Mouse (Mus musculus) lung, postnatal 0 days (tissue): Measurements from ENCODE around the gene Ccser1. TPM values are rescaled to one million over a fixed set of nuclear protein-coding genes. Genes with fewer than 3 reads are reported as not detected.

Experiments
- ATAC-seq: fragments of 200-750 bp; cut with Nextera tagmentation; 2 replicates; pipeline ENCODE4 v1.8.0; 2017; ENCODE audit warnings: moderate library complexity
- DNase-seq: peaks from one replicate; pipeline ENCODE4 v3.0.0-alpha.2; 2016; ENCODE audit warnings: low spot score
- H3K27ac ChIP-seq: fragments of 300-500 bp; sonication (generic); 2 replicates; pipeline ENCODE4 v1.5.1; 2014; ENCODE audit warnings: antibody characterized with exemption, mild to moderate bottlenecking, low read length, mixed read lengths
- H3K27me3 ChIP-seq: fragments of 300-500 bp; sonication (generic); replicated peaks from 2 replicates; pipeline ENCODE4 v1.6.1; 2014; ENCODE audit warnings: low read length, mixed read lengths; ENCODE audit not compliant: insufficient read depth
- H3K36me3 ChIP-seq: fragments of 300-500 bp; sonication (generic); 2 replicates; pipeline ENCODE4 v1.6.1; 2014; ENCODE audit warnings: low read length, mixed read lengths; ENCODE audit not compliant: insufficient read depth
- H3K4me1 ChIP-seq: fragments of 300-500 bp; sonication (generic); 2 replicates; pipeline ENCODE4 v1.6.1; 2014; ENCODE audit warnings: antibody characterized with exemption, low read depth, low read length, mixed read lengths; ENCODE audit not compliant: insufficient read depth
- H3K4me2 ChIP-seq: fragments of 300-500 bp; sonication (generic); replicated peaks from 2 replicates; pipeline ENCODE4 v1.6.1; 2014; ENCODE audit warnings: low read depth, mild to moderate bottlenecking, low read length, moderate library complexity, mixed read lengths
- H3K4me3 ChIP-seq: fragments of 300-500 bp; sonication (generic); 2 replicates; pipeline ENCODE4 v1.5.1; 2014; ENCODE audit warnings: low read depth, low read length
- H3K9ac ChIP-seq: fragments of 300-500 bp; sonication (generic); replicated peaks from 2 replicates; pipeline ENCODE4 v1.6.1; 2014; ENCODE audit warnings: low read depth, mild to moderate bottlenecking
- H3K9me3 ChIP-seq: fragments of 300-500 bp; sonication (generic); 2 replicates; pipeline ENCODE4 v1.6.1; 2016; ENCODE audit warnings: low read length, mixed read lengths
- CTCF ChIP-seq: IDR thresholded peaks from 2 replicates; pipeline ENCODE4 v1.5.1; 2016; ENCODE audit warnings: antibody characterized with exemption, mild to moderate bottlenecking
- EP300 ChIP-seq: IDR thresholded peaks from 2 replicates; pipeline ENCODE4 v1.6.1; 2016; ENCODE audit warnings: antibody characterized with exemption, mild to moderate bottlenecking, control low read depth
- WGBS: fragments of 180-500 bp; shearing (Covaris S2); extraction: QIAGEN DNeasy Blood & Tissue Kit; methylation state at CpG from one replicate; pipeline ENCODE4 v1.1.7; 2014; 5-methylcytosine and 5-hydroxymethylcytosine counted together
- polyA plus RNA-seq: library from polyadenylated mRNA; unstranded; fragments of >200 nt; fragmentation: Nextera tagmentation; extraction: Ambion mirVana; gene quantifications from 2 replicates; pipeline ENCODE4 v1.2.1, GENCODE M21; 2015

Ccser1 gene
- polyA plus RNA-seq, 1 experiment from 2014 or later, result 7.5 TPM

DNA sequence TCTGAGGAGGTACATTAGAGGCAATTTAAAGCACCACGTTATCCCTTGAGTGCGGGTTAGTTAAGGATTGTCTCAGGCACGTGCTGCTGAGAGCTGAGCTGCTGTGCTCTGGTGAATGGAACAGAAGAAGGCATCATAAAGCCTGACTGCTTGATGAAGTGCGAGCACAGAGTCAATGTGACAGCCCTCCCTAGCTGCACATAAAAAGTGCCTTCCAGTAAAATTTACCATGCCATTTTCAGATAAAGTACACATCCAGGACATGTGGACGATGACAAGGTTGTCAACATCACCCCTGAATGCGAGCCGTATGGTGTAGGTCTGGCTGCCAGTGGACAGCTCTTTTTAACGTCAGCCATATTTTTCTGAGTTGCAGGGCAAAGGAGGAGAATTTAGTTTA, 35.6 kb downstream of the Ccser1 start:
- Histone ChIP-seq H3K4me3 (no peak overlapping the region), H3K9me3 (no peaks in the 10 kb centered on the region), H3K27me3 (no peaks in the 10 kb centered on the region), H3K27ac (no peak overlapping the region), H3K9ac (no peak overlapping the region), H3K36me3 (no peaks in the 10 kb centered on the region), H3K4me2 (no peak overlapping the region), H3K4me1 (no peaks in the 10 kb centered on the region)
- WGBS, result 31% methylated on average over 8 of the region's 8 CpGs
- TF ChIP-seq EP300, result no peak
- TF ChIP-seq CTCF, result no peak
- DNase-seq (no peak), ATAC-seq (no peak)

DNA sequence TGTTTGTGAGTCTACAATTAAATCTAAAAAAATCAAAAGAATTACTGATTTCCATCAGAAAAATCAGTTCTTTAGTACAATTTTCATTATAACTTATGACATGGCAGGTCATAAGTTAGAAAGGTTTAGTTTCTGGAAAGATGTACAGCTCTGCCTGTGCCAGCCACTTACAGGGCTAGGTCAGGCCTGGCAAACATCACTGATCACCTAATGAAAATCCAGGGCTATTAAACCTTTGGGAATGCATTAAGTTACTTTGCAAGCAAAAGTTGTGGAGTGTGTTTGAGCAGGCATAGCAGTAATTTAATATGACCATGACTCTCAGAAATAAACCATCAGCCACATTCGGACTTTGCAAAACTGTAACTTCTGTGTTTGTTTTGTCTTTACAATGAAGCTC, 36.4 kb downstream of the Ccser1 start:
- Histone ChIP-seq H3K9ac (no peak overlapping the region), H3K27me3 (no peaks in the 10 kb centered on the region), H3K4me3 (no peak overlapping the region), H3K36me3 (no peaks in the 10 kb centered on the region), H3K9me3 (no peaks in the 10 kb centered on the region), H3K4me2 (no peak overlapping the region), H3K4me1 (no peaks in the 10 kb centered on the region), H3K27ac (no peak overlapping the region)
- 42% methylated on average over 1 of the region's 1 CpGs for WGBS
- ATAC-seq (no peak), DNase-seq (no peak)
- TF ChIP-seq EP300 (no peak), CTCF (no peak)

- H3K36me3 ChIP-seq, result no peaks in the 10 kb centered on the region
- no peak for DNase-seq
- H3K9me3 ChIP-seq, result no peaks in the 10 kb centered on the region
- WGBS, result 72% methylated on average over 2 of the region's 2 CpGs
- no peak overlapping the region for H3K4me3 ChIP-seq
- no peak overlapping the region for H3K27ac ChIP-seq
- TF ChIP-seq CTCF (no peak), EP300 (no peak)
- H3K4me2 ChIP-seq, result no peak overlapping the region
- H3K27me3 ChIP-seq, result no peaks in the 10 kb centered on the region
- no peak overlapping the region for H3K9ac ChIP-seq
- ATAC-seq, result no peak
- H3K4me1 ChIP-seq, result no peaks in the 10 kb centered on the region
Observed at GRCm38 (mm10) chr6:61217717-61218116, 37.6 kb downstream of the Ccser1 start.

- ATAC-seq (no peak), DNase-seq (no peak)
- H3K27me3 ChIP-seq, result no peaks in the 10 kb centered on the region
- H3K4me3 ChIP-seq, result no peak overlapping the region
- no peak overlapping the region for H3K27ac ChIP-seq
- WGBS, result 71% methylated on average over 2 of the region's 2 CpGs
- no peaks in the 10 kb centered on the region for H3K9me3 ChIP-seq
- no peaks in the 10 kb centered on the region for H3K36me3 ChIP-seq
- H3K4me2 ChIP-seq, result no peak overlapping the region
- H3K4me1 ChIP-seq, result no peaks in the 10 kb centered on the region
- no peak overlapping the region for H3K9ac ChIP-seq
- TF ChIP-seq CTCF (no peak), EP300 (no peak)
Observed at GRCm38 (mm10) chr6:61223563-61223962, 43.4 kb downstream of the Ccser1 start.

- H3K27me3 ChIP-seq, result no peaks in the 10 kb centered on the region
- no peak overlapping the region for H3K27ac ChIP-seq
- H3K4me2 ChIP-seq, result no peak overlapping the region
- H3K9ac ChIP-seq, result no peak overlapping the region
- no peak overlapping the region for H3K4me3 ChIP-seq
- no peaks in the 10 kb centered on the region for H3K9me3 ChIP-seq
- ATAC-seq, result peak; percentile 62; the same call in 1 of the 2 replicates
- TF ChIP-seq CTCF, result no peak
- no peak for TF ChIP-seq EP300
- H3K4me1 ChIP-seq, result no peaks in the 10 kb centered on the region
- no peaks in the 10 kb centered on the region for H3K36me3 ChIP-seq
- DNase-seq, result peak; percentile 36
Observed at GRCm38 (mm10) chr6:61225302-61225701, 45.2 kb downstream of the Ccser1 start.

GRCm38 (mm10) chr6:61230058-61230718, 50.1 kb downstream of the Ccser1 start:
- no peaks in the 10 kb centered on the region for H3K36me3 ChIP-seq
- H3K27ac ChIP-seq, result no peak overlapping the region
- H3K4me2 ChIP-seq, result no peak overlapping the region
- no peaks in the 10 kb centered on the region for H3K4me1 ChIP-seq
- H3K27me3 ChIP-seq, result no peaks in the 10 kb centered on the region
- ATAC-seq (no peak), DNase-seq (no peak)
- TF ChIP-seq EP300, result no peak
- TF ChIP-seq CTCF, result no peak
- H3K9ac ChIP-seq, result no peak overlapping the region
- 28% methylated on average over 5 of the region's 5 CpGs for WGBS
- no peaks in the 10 kb centered on the region for H3K9me3 ChIP-seq
- H3K4me3 ChIP-seq, result no peak overlapping the region

GRCm38 (mm10) chr6:61233060-61233459, 52.9 kb downstream of the Ccser1 start:
- no peak overlapping the region for H3K27ac ChIP-seq
- no peak overlapping the region for H3K4me2 ChIP-seq
- no peak for ATAC-seq
- no peaks in the 10 kb centered on the region for H3K36me3 ChIP-seq
- DNase-seq, result no peak
- TF ChIP-seq EP300, result no peak
- TF ChIP-seq CTCF, result no peak
- no peaks in the 10 kb centered on the region for H3K9me3 ChIP-seq
- H3K27me3 ChIP-seq, result no peaks in the 10 kb centered on the region
- H3K4me3 ChIP-seq, result no peak overlapping the region
- no peak overlapping the region for H3K9ac ChIP-seq
- 65% methylated on average over 5 of the region's 5 CpGs for WGBS
- H3K4me1 ChIP-seq, result no peaks in the 10 kb centered on the region
